Mouse (Mus musculus) liver, embryonic 11.5 days (tissue): Measurements from ENCODE around the gene Fibcd1. TPM values are rescaled to one million over a fixed set of nuclear protein-coding genes. Genes with fewer than 3 reads are reported as not detected.

ENCODE experiments used
- ATAC-seq: fragments of 200-750 bp; cut with Nextera tagmentation; replicated peaks from 2 replicates; pipeline ENCODE4 v1.8.0; 2017; ENCODE audit warnings: moderate number of reproducible peaks, mild to moderate bottlenecking, moderate TSS enrichment, moderate library complexity; ENCODE audit not compliant: low FRiP score
- DNase-seq: peaks from one replicate; pipeline ENCODE4 v3.0.0-alpha.2; 2017; ENCODE audit warnings: low spot score
- H3K27ac ChIP-seq: fragments of 300-500 bp; sonication (generic); 2 replicates; pipeline ENCODE4 v1.5.1; 2014; ENCODE audit warnings: mild to moderate bottlenecking, low read depth, low read length, control low read depth
- H3K27me3 ChIP-seq: fragments of 300-500 bp; sonication (generic); replicated peaks from 2 replicates; pipeline ENCODE4 v1.6.1; 2014; ENCODE audit warnings: low read length, mixed read lengths; ENCODE audit not compliant: control insufficient read depth, insufficient read depth
- H3K36me3 ChIP-seq: fragments of 300-500 bp; sonication (generic); 2 replicates; pipeline ENCODE4 v1.6.1; 2014; ENCODE audit warnings: mild to moderate bottlenecking, low read length, moderate library complexity, mixed read lengths; ENCODE audit not compliant: control insufficient read depth, insufficient read depth
- H3K4me1 ChIP-seq: fragments of 300-500 bp; sonication (generic); replicated peaks from 2 replicates; pipeline ENCODE4 v1.6.1; 2014; ENCODE audit warnings: low read length, mixed read lengths; ENCODE audit not compliant: control insufficient read depth, insufficient read depth
- H3K4me2 ChIP-seq: fragments of 300-500 bp; sonication (generic); 2 replicates; pipeline ENCODE4 v1.6.1; 2014; ENCODE audit warnings: mild to moderate bottlenecking, control low read depth, moderate library complexity
- H3K4me3 ChIP-seq: fragments of 300-500 bp; sonication (generic); 2 replicates; pipeline ENCODE4 v1.5.1; 2014; ENCODE audit warnings: low read depth, low read length, control low read depth
- H3K9ac ChIP-seq: fragments of 300-500 bp; sonication (generic); 2 replicates; pipeline ENCODE4 v1.6.1; 2014; ENCODE audit warnings: low read depth, low read length, control low read depth
- H3K9me3 ChIP-seq: fragments of 300-500 bp; sonication (generic); 2 replicates; pipeline ENCODE4 v1.6.1; 2016; ENCODE audit warnings: low read length, inconsistent platforms, mixed read lengths; ENCODE audit not compliant: control insufficient read depth
- WGBS: fragments of 180-500 bp; shearing (Covaris S2); extraction: QIAGEN DNeasy Blood & Tissue Kit; methylation state at CpG from one replicate; pipeline ENCODE4 v1.1.7; 2014; 5-methylcytosine and 5-hydroxymethylcytosine counted together
- polyA plus RNA-seq: library from polyadenylated mRNA; unstranded; fragments of >200 nt; fragmentation: Nextera tagmentation; extraction: Ambion mirVana; gene quantifications from 2 replicates; pipeline ENCODE4 v1.2.1, GENCODE M21; 2014

The Fibcd1 gene
- polyA plus RNA-seq, 1 experiment from 2014 or later = 0.14 TPM

- ATAC-seq = no peak
These were observed 20.0 kb upstream of the Fibcd1 start for GRCm38 (mm10) chr2:31865794-31866193.

DNA sequence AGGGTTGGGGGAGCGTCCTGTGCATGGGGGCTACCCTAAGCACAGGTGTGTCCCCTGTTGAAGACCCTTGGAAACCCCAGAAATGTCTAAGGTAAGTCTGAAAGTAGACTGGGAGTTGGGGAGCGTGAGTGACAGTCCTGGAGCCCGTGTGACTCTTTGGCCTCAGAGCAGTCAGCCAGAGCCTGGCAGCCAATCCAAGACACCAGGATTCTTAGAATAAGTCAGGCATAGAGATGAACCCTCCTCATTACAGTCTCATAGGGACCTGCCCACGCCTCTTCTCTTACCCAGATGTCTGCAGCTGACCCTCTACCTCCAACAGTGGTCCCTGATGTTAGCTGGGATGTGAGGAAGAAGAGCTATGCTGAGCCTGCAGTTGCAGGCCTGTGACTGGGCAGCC, 19.5 kb upstream of the Fibcd1 start:
- Histone ChIP-seq H3K9me3 (no peaks in the 10 kb centered on the region), H3K27me3 (peaks cover 4% of the 10 kb centered on the region; the same call in 1 of the 2 replicates), H3K27ac (no peak overlapping the region), H3K4me1 (no peaks in the 10 kb centered on the region), H3K9ac (no peak overlapping the region), H3K4me2 (no peak overlapping the region), H3K36me3 (no peaks in the 10 kb centered on the region), H3K4me3 (no peak overlapping the region)
- no peak for ATAC-seq
- 60% methylated on average over 4 of the region's 4 CpGs for WGBS
- DNase-seq = no peak

More at GRCm38 (mm10) chr2:31865794-31866193, 20.0 kb upstream of the Fibcd1 start:
- Histone ChIP-seq H3K27me3 (peaks cover 4% of the 10 kb centered on the region; the same call in 1 of the 2 replicates), H3K27ac (no peak overlapping the region), H3K9me3 (no peaks in the 10 kb centered on the region), H3K4me2 (no peak overlapping the region), H3K4me3 (no peak overlapping the region), H3K4me1 (no peaks in the 10 kb centered on the region), H3K36me3 (no peaks in the 10 kb centered on the region), H3K9ac (no peak overlapping the region)
- WGBS = 46% methylated on average over 2 of the region's 2 CpGs
- DNase-seq = no peak

DNA sequence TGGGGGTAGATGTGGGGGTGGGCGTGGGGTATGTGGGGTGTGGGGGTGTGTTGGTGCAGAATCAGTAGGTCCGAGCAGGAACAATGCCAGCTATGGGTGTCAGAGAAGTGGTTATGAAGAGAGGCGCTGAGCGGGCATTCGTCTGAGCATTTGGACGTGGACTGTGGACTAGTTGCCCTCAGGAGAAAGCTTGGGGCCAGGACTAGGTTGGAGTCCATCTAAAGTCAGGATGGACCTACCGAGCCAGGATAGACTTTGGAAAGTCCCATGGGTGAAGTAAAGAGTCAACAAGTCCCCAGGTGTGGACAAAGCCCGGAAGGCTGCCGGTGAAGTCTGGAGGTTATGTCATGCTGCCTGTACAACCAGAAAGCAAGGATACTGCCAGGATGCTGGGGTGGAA, 19.1 kb upstream of the Fibcd1 start:
- Histone ChIP-seq H3K27me3 (peaks cover 4% of the 10 kb centered on the region; the same call in 1 of the 2 replicates), H3K9me3 (no peaks in the 10 kb centered on the region), H3K4me1 (no peaks in the 10 kb centered on the region), H3K9ac (no peak overlapping the region), H3K4me3 (no peak overlapping the region), H3K27ac (no peak overlapping the region), H3K36me3 (no peaks in the 10 kb centered on the region), H3K4me2 (no peak overlapping the region)
- no peak for ATAC-seq
- 80% methylated on average over 9 of the region's 9 CpGs for WGBS
- DNase-seq = no peak

- no peak for ATAC-seq
- 82% methylated on average over 1 of the region's 1 CpGs for WGBS
These were observed 18.0 kb upstream of the Fibcd1 start for GRCm38 (mm10) chr2:31863766-31864165.

DNA sequence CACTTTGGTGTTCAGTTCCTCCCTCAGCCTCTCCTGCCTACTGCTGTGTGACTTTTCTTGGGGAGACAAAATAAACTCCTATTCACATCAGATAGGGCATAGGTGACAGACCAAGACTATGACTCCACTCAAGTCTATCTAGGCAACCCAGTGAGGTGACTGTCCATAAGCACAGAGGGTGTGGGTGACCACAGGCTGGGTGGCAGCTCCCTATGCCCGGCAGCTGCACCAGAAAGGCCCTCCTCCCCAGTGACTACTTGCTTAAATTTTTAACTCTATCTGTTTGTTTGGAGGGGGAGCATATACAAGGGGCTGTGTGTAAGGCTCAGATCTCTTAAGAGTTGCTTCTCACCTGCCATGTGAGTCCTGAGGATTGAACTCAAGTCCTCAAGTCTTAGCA, 17.1 kb upstream of the Fibcd1 start:
- Histone ChIP-seq H3K9me3 (no peaks in the 10 kb centered on the region), H3K27ac (no peak overlapping the region), H3K27me3 (peaks cover 10% of the 10 kb centered on the region), H3K4me1 (no peaks in the 10 kb centered on the region), H3K4me2 (no peak overlapping the region), H3K9ac (no peak overlapping the region), H3K36me3 (no peaks in the 10 kb centered on the region), H3K4me3 (no peak overlapping the region)
- ATAC-seq (no peak), DNase-seq (no peak)
- WGBS = 73% methylated on average over 1 of the region's 1 CpGs

More at GRCm38 (mm10) chr2:31863766-31864165, 18.0 kb upstream of the Fibcd1 start:
- no peak overlapping the region for H3K4me2 ChIP-seq
- H3K36me3 ChIP-seq = no peaks in the 10 kb centered on the region
- H3K27me3 ChIP-seq = peaks cover 7% of the 10 kb centered on the region
- no peak for DNase-seq
- H3K9me3 ChIP-seq = no peaks in the 10 kb centered on the region
- H3K9ac ChIP-seq = no peak overlapping the region
- no peaks in the 10 kb centered on the region for H3K4me1 ChIP-seq
- H3K4me3 ChIP-seq = no peak overlapping the region
- no peak overlapping the region for H3K27ac ChIP-seq

DNA sequence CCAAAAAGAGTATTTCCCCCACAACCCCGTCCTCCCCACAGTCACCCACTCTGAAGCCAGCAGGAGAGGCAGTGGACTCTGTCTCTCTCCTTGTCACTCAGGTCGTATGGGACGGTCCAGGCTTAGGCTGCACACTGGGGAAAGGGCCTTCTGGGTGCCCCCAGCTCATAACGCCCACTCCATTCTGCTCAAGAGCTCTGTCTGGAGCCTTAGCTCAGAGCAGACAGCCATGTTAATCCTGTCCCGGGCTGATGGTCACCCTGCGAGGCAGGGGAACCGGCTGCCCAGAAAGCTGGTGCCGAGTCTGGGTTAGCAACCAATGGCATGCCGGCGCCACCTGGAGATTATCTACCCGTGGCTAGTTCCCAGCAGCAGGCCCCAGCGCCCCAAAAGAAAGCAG, 12.7 kb upstream of the Fibcd1 start:
- Histone ChIP-seq H3K4me1 (no peaks in the 10 kb centered on the region; the same call in 1 of the 2 replicates), H3K9ac (no peak overlapping the region), H3K4me3 (no peak overlapping the region), H3K4me2 (no peak overlapping the region), H3K27ac (no peak overlapping the region), H3K9me3 (no peaks in the 10 kb centered on the region), H3K36me3 (no peaks in the 10 kb centered on the region), H3K27me3 (peaks cover 7% of the 10 kb centered on the region)
- no peak for DNase-seq
- no peak for ATAC-seq
- WGBS = 25% methylated on average over 12 of the region's 12 CpGs

DNA sequence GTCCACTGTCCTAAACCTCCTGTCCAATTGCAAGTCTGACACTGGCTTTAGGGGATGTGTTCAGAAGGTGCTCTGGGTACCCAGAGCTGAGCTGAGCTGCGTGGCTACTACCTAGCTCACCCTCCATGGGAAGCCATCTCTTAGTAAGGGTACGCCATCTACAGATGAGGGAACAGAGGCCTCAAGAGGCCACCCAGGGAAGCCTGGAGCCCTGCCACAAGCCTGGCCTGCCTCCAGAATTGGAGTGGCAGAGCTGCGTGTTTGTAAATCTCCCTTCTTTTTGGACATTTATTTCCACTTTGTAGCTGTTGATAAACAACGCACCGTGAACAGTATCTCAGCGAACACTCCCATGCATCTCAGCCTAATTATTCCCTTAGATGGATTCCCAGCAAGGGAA, 11.4 kb upstream of the Fibcd1 start:
- Histone ChIP-seq H3K4me1 (no peaks in the 10 kb centered on the region; the same call in 1 of the 2 replicates), H3K9ac (no peak overlapping the region), H3K9me3 (no peaks in the 10 kb centered on the region), H3K27ac (no peak overlapping the region), H3K4me2 (no peak overlapping the region), H3K27me3 (peaks cover 6% of the 10 kb centered on the region), H3K4me3 (no peak overlapping the region), H3K36me3 (no peaks in the 10 kb centered on the region)
- DNase-seq (no peak), ATAC-seq (no peak)
- WGBS = 79% methylated on average over 6 of the region's 6 CpGs

- 72% methylated on average over 8 of the region's 8 CpGs for WGBS
- Histone ChIP-seq H3K27ac (no peak overlapping the region), H3K9me3 (no peaks in the 10 kb centered on the region), H3K36me3 (no peaks in the 10 kb centered on the region), H3K4me1 (no peaks in the 10 kb centered on the region; the same call in none of the 2 replicates), H3K9ac (no peak overlapping the region), H3K4me3 (no peak overlapping the region), H3K4me2 (no peak overlapping the region), H3K27me3 (peaks cover 6% of the 10 kb centered on the region)
- no peak for DNase-seq
- ATAC-seq = no peak
These were observed 10.2 kb upstream of the Fibcd1 start for GRCm38 (mm10) chr2:31855991-31856390.

- Histone ChIP-seq H3K4me2 (no peak overlapping the region), H3K4me3 (no peak overlapping the region), H3K9me3 (no peaks in the 10 kb centered on the region), H3K4me1 (peaks cover 11% of the 10 kb centered on the region), H3K27me3 (peaks cover 30% of the 10 kb centered on the region), H3K9ac (no peak overlapping the region), H3K36me3 (no peaks in the 10 kb centered on the region), H3K27ac (no peak overlapping the region)
- ATAC-seq (no peak), DNase-seq (no peak)
- 62% methylated on average over 12 of the region's 12 CpGs for WGBS
These were observed 4.3 kb upstream of the Fibcd1 start for GRCm38 (mm10) chr2:31850141-31850540.
